Mouse (Mus musculus) liver, postnatal 0 days (tissue): Measurements from ENCODE around the gene Defb36.

Experiments
- CTCF ChIP-seq: sonication (generic); IDR thresholded peaks from 2 replicates; pipeline ENCODE4 v1.5.1; 2016; ENCODE audit warnings: antibody characterized with exemption, low read depth
- EP300 ChIP-seq: IDR thresholded peaks from 2 replicates; pipeline ENCODE4 v1.6.1; 2016; ENCODE audit warnings: antibody characterized with exemption, low read depth, mild to moderate bottlenecking

- TF ChIP-seq CTCF, result no peak
- no peak for TF ChIP-seq EP300
Observed at GRCm38 (mm10) chr2:152636246-152637005, 32.3 kb downstream of the Defb36 start.
